In the genomic region with DNA sequence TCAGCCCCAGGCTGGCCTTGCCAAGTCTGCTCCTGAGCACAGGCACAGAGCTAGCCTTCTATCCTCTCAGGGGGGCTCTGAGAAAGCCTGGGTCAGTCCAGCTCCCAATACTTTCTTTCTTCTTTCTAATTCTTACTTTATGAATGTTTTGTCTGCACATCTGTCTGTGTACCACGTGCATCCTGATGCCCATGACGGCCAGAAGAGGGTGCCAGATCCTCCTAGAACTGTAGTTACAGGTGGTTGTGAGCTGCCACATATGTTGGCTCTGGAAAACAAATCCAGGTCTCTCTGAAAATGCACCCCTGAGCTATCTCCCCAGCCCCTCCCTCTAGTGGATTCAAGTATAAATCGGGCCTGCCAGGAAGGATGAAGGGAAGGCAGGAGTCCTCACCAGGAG, we compare ENCODE assay signal across 14 mouse cellular contexts. TPM values are rescaled to one million over a fixed set of nuclear protein-coding genes. Genes with fewer than 3 reads are reported as not detected.
A peak's percentile ranks its signal among the peaks of the same experiment; 100 is the strongest.
DNase-seq lines count a peak whose midpoint lies in the region; ATAC-seq and TF ChIP-seq lines count a peak whose summit lies in the region.
"Had no signal": no experiment of that assay in that cellular context is flagged by ENCODE, and none has a peak within 500 bp of the region (broad histone marks: within the 10 kb centered on the region; RNA-seq: fewer than 3 reads in every experiment).

No protein-coding gene starts in this region.

- no peaks in the 10 kb centered on the region; the same call in 1 of the 2 replicates for H3K27me3 ChIP-seq in liver, embryonic 14.5 days (ENCODE audit: control insufficient read depth, insufficient read depth, low read length)
- H3K27me3 ChIP-seq in CH12.LX (replicated peaks): no peaks in the 10 kb centered on the region
- H3K27me3 ChIP-seq in midbrain, embryonic 13.5 days: 0 out of 2 replicates have a peak, but pooled peaks cover 4% of the 10 kb centered on the region
- H3K27me3 ChIP-seq: limb, embryonic 13.5 days had no signal

- no peaks in the 10 kb centered on the region for H3K36me3 ChIP-seq in liver, embryonic 14.5 days (replicated peaks; ENCODE audit: control insufficient read depth, insufficient read depth, low read depth)
- no peaks in the 10 kb centered on the region for H3K36me3 ChIP-seq in CH12.LX (replicated peaks in 1 of 2; ENCODE audit: control insufficient read depth in 1 of 2, insufficient read depth in 1 of 2, low read length in 1 of 2)
- no peaks in the 10 kb centered on the region for H3K36me3 ChIP-seq in midbrain, embryonic 13.5 days

- TF ChIP-seq CTCF in liver, embryonic 14.5 days (IDR thresholded peaks at IDR 0.05; ENCODE audit: low read depth): peak; percentile 40; the same call in 1 of the 2 replicates
- peak in 1 of 2 experiments; percentile 69; a peak in 2 of 4 replicates for TF ChIP-seq CTCF in CH12.LX (conservative IDR thresholded peaks at IDR 0.05 in 1 of 2, IDR thresholded peaks at IDR 0.05 in 1 of 2; ENCODE audit: low read depth in 2 of 2, low read length in 2 of 2)
- peak; percentile 28; the same call in 1 of the 2 replicates for TF ChIP-seq CTCF in cortical plate, adult 2 months (IDR thresholded peaks at IDR 0.05; ENCODE audit: extremely low read depth, insufficient read depth, low read length)

- H3K4me3 ChIP-seq in liver, embryonic 14.5 days (ENCODE audit: insufficient read depth in 1 of 2, low read depth in 2 of 2, low read length in 2 of 2): no peak overlapping the region
- H3K4me3 ChIP-seq in CH12.LX (replicated peaks in 1 of 3; ENCODE audit: low read depth in 2 of 3, low read length in 2 of 3, poor library complexity in 1 of 3): no peak overlapping the region
- H3K4me3 ChIP-seq in cortical plate, adult 2 months (ENCODE audit: insufficient read depth, low read length): no peak overlapping the region
- H3K4me3 ChIP-seq in midbrain, embryonic 13.5 days (replicated peaks): no peak overlapping the region
- H3K4me3 ChIP-seq: limb, embryonic 13.5 days; megakaryocyte, embryonic 14.5 days had no signal

- peak; percentile 44 for TF ChIP-seq RAD21 in CH12.LX (IDR thresholded peaks at IDR 0.05; ENCODE audit: low read depth, low read length)

- no peak overlapping the region for H3K9ac ChIP-seq in liver, embryonic 14.5 days (replicated peaks)
- no peak overlapping the region for H3K9ac ChIP-seq in CH12.LX (ENCODE audit: insufficient read depth, low read depth)
- H3K9ac ChIP-seq in midbrain, embryonic 13.5 days (replicated peaks): no peak overlapping the region
- H3K9ac ChIP-seq: limb, embryonic 13.5 days had no signal

- no peaks in the 10 kb centered on the region for H3K9me3 ChIP-seq in liver, embryonic 14.5 days (ENCODE audit: control insufficient read depth, low read length)
- H3K9me3 ChIP-seq in CH12.LX (replicated peaks; ENCODE audit: low read length): no peaks in the 10 kb centered on the region
- no peaks in the 10 kb centered on the region for H3K9me3 ChIP-seq in midbrain, embryonic 13.5 days
- H3K9me3 ChIP-seq: limb, embryonic 13.5 days; megakaryocyte, embryonic 14.5 days had no signal

- TF ChIP-seq POLR2A in CH12.LX (IDR thresholded peaks at IDR 0.05; ENCODE audit: low read depth, low read length): no peak
- no peak for TF ChIP-seq POLR2A in cortical plate, adult 2 months (IDR thresholded peaks at IDR 0.05; ENCODE audit: extremely low read depth, insufficient read depth, low read length)

- WGBS in liver, embryonic 14.5 days (ENCODE audit: insufficient replicate concordance): 36% methylated on average over 3 of the region's 3 CpGs
- WGBS in midbrain, embryonic 13.5 days: 63% methylated on average over 3 of the region's 3 CpGs

- ATAC-seq in liver, embryonic 14.5 days (ENCODE audit: insufficient read depth): no peak
- no peak for ATAC-seq in granulocyte monocyte progenitor cell, adult 5-6 weeks (replicated peaks; ENCODE audit: poor library complexity, severe bottlenecking)
- no peak for ATAC-seq in midbrain, embryonic 13.5 days
- ATAC-seq: forebrain, embryonic 16.5 days had no signal

- no peak overlapping the region for H3K27ac ChIP-seq in liver, embryonic 14.5 days
- H3K27ac ChIP-seq in CH12.LX (ENCODE audit: insufficient read depth, low read depth): no peak overlapping the region
- no peak overlapping the region for H3K27ac ChIP-seq in cortical plate, adult 2 months (ENCODE audit: insufficient read depth, low read length)
- H3K27ac ChIP-seq in midbrain, embryonic 13.5 days: no peak overlapping the region
- H3K27ac ChIP-seq: limb, embryonic 13.5 days had no signal

- dilution Hi-C loops in CH12.LX (cut with MboI; ENCODE audit: extremely low pct_ligation_motif_present, extremely low pct_unique_long_range_greater_than_20kb, low sequenced_read_pairs): no loop called here

- TF ChIP-seq EP300 in liver, embryonic 14.5 days (IDR thresholded peaks at IDR 0.05; ENCODE audit: low read depth): no peak
- no peak for TF ChIP-seq EP300 in CH12.LX (IDR thresholded peaks at IDR 0.05; ENCODE audit: low read length)

- H3K4me1 ChIP-seq in liver, embryonic 14.5 days (replicated peaks; ENCODE audit: control insufficient read depth in 2 of 2, insufficient read depth in 2 of 2, low read length in 1 of 2): no peaks in the 10 kb centered on the region
- no peaks in the 10 kb centered on the region for H3K4me1 ChIP-seq in CH12.LX (ENCODE audit: control insufficient read depth in 1 of 2, insufficient read depth in 2 of 2)
- H3K4me1 ChIP-seq in cortical plate, adult 2 months (ENCODE audit: control insufficient read depth, insufficient read depth, low read length): peaks cover 4% of the 10 kb centered on the region
- peaks cover 6% of the 10 kb centered on the region; the same call in 1 of the 2 replicates for H3K4me1 ChIP-seq in midbrain, embryonic 13.5 days (replicated peaks)
- H3K4me1 ChIP-seq: limb, embryonic 13.5 days; megakaryocyte, embryonic 14.5 days had no signal

- peak; percentile 23 for DNase-seq in embryo, embryonic 11 days
- no peak for DNase-seq in embryo, embryonic 10 days (ENCODE audit: low spot score)
- no peak for DNase-seq in liver, embryonic 14.5 days (ENCODE audit: low read depth in 3 of 3, low spot score in 3 of 3)
- no peak for DNase-seq in liver
- DNase-seq in CH12.LX (ENCODE audit: extremely low read depth): peak; percentile 33
- DNase-seq: adrenal gland, postnatal 36 days; cerebellum, adult 2 months; layer of hippocampus, postnatal 36 days had no signal

- in situ Hi-C loops in CH12.LX (cut with MboI; ENCODE audit: low pct_ligation_motif_present, low pct_unique_long_range_greater_than_20kb, low sequenced_read_pairs): no loop called here

- no peaks in the 10 kb centered on the region for H3K79me2 ChIP-seq in CH12.LX (replicated peaks; ENCODE audit: control insufficient read depth, extremely low read depth, insufficient read depth, poor library complexity, severe bottlenecking)

- H3K4me2 ChIP-seq in liver, embryonic 14.5 days (ENCODE audit: low read depth): no peak overlapping the region
- H3K4me2 ChIP-seq in CH12.LX (ENCODE audit: insufficient read depth, low read depth, poor library complexity, severe bottlenecking): no peak overlapping the region
- no peak overlapping the region for H3K4me2 ChIP-seq in midbrain, embryonic 13.5 days (replicated peaks)
- H3K4me2 ChIP-seq: limb, embryonic 13.5 days had no signal

TF ChIP-seq in CH12.LX, 34 proteins besides CTCF, POLR2A, EP300 and RAD21:
- TF ChIP-seq ZC3H11A (IDR thresholded peaks at IDR 0.05; ENCODE audit: low read depth, low read length) (no peak), TCF12 (IDR thresholded peaks at IDR 0.05; ENCODE audit: low read depth, low read length) (no peak), PAX5 (IDR thresholded peaks at IDR 0.05; ENCODE audit: low read length) (no peak), HCFC1 (IDR thresholded peaks at IDR 0.05; ENCODE audit: low read depth, low read length) (no peak), RCOR1 (conservative IDR thresholded peaks at IDR 0.05; ENCODE audit: low read depth, low read length) (no peak), CHD2 (IDR thresholded peaks at IDR 0.05; ENCODE audit: low read length) (no peak), SMC3 (IDR thresholded peaks at IDR 0.05; ENCODE audit: low read depth, low read length) (peak; percentile 67), NRF1 (IDR thresholded peaks at IDR 0.05; ENCODE audit: low read depth, low read length) (no peak), MXI1 (IDR thresholded peaks at IDR 0.05; ENCODE audit: low read depth, low read length) (no peak), JUND (conservative IDR thresholded peaks at IDR 0.05; ENCODE audit: low read depth, low read length) (no peak), ETS1 (conservative IDR thresholded peaks at IDR 0.05; ENCODE audit: low read depth, low read length) (no peak), TBP (conservative IDR thresholded peaks at IDR 0.05; ENCODE audit: low read depth, low read length) (no peak), IRF4 (IDR thresholded peaks at IDR 0.05; ENCODE audit: low read depth, low read length) (no peak), MAX (IDR thresholded peaks at IDR 0.05; ENCODE audit: low read length) (peak; percentile 65; the same call in 1 of the 2 replicates), ZKSCAN1 (IDR thresholded peaks at IDR 0.05; ENCODE audit: borderline replicate concordance, low read depth, low read length) (no peak), ZNF384 (IDR thresholded peaks at IDR 0.05; ENCODE audit: low read depth, low read length) (no peak), JUN (IDR thresholded peaks at IDR 0.05; ENCODE audit: insufficient read depth, low read depth, low read length) (no peak), MYC (IDR thresholded peaks at IDR 0.05; ENCODE audit: low read depth, low read length) (peak; percentile 80), E2F4 (IDR thresholded peaks at IDR 0.05; ENCODE audit: insufficient replicate concordance, low read depth, low read length) (no peak), KAT2A (IDR thresholded peaks at IDR 0.05; ENCODE audit: insufficient replicate concordance, low read length) (no peak)
TF ChIP-seq in CH12.LX: peak in this region for 3.

RNA-seq across cellular contexts. Expression of gene Fem1b, which starts 52.1 kb away (rescaled TPM):
- 5.8 and 8.2 TPM in 2 replicates for polyA plus RNA-seq in liver, embryonic 14.5 days (2012; rRNA removed)
- 12.5 and 15.5 TPM in 2 replicates for polyA plus RNA-seq in liver, embryonic 14.5 days (2014; fragmentation: Nextera tagmentation; extraction: Ambion mirVana)
- 34.6 and 35.6 TPM in 2 replicates for total RNA-seq in CH12.LX (2012; rRNA removed)
- total RNA-seq in CH12.LX (2014; rRNA removed): 30.0 and 30.1 TPM in 2 replicates
- polyA plus RNA-seq in CH12.LX (2012; ENCODE audit: insufficient read length, low read depth): 26.6 and 26.8 TPM in 2 replicates
- polyA plus RNA-seq in cortical plate, adult 2 months (2012; rRNA removed): 41.9 and 42.6 TPM in 2 replicates
- 22.2 and 27.5 TPM in 2 replicates for total RNA-seq in granulocyte monocyte progenitor cell, adult 5-6 weeks (2014; fragmentation: Nextera tagmentation)
- total RNA-seq in granulocyte monocyte progenitor cell, adult 5-6 weeks (2017): 43.9 and 53.9 TPM in 2 replicates
- 56.2 and 58.1 TPM in 2 replicates for polyA plus RNA-seq in midbrain, embryonic 13.5 days (2015; fragmentation: Nextera tagmentation; extraction: Ambion mirVana)

Comparison
In these comparisons a context has a peak if more than half of its experiments do, and no peak if none do; other contexts are left out.
1. DNase-seq: peak in embryo, embryonic 11 days (single experiment) and CH12.LX (single experiment); none in embryo, embryonic 10 days (single experiment), liver, embryonic 14.5 days (0 of 3) and liver (single experiment).